Mouse (Mus musculus) MEL (cell line): ENCODE data around the gene Tatdn3.

ENCODE experiments used
- CTCF ChIP-seq, 3 experiments: IDR thresholded peaks in 2 of 3; conservative IDR thresholded peaks in 1 of 3; 2 replicates each; pipeline ENCODE4 v1.5.1; 2011 to 2012; ENCODE audit warnings: low read length in 3 of 3, low read depth in 2 of 3, mild to moderate bottlenecking in 2 of 3, improper control_type of control experiment in 1 of 3, inconsistent platforms in 1 of 3, mixed read lengths in 1 of 3, moderate library complexity in 1 of 3; ENCODE audit not compliant: control insufficient read depth in 1 of 3, insufficient read depth in 1 of 3, poor library complexity in 1 of 3, severe bottlenecking in 1 of 3
- EP300 ChIP-seq, 2 experiments: IDR thresholded peaks; 2 replicates each; pipeline ENCODE4 v1.6.1; 2011; ENCODE audit warnings: improper control_type of control experiment in 2 of 2, low read length in 2 of 2, low read depth in 1 of 2, mild to moderate bottlenecking in 1 of 2
- GATA1 ChIP-seq: IDR thresholded peaks from 2 replicates; pipeline ENCODE4 v1.6.1; 2011; ENCODE audit warnings: low read depth, low read length, improper control_type of control experiment
- POLR2A ChIP-seq, 2 experiments: IDR thresholded peaks; 2 replicates each; pipeline ENCODE4 v1.6.1; 2011 to 2012; ENCODE audit warnings: low read length in 2 of 2, mild to moderate bottlenecking in 2 of 2, control low read depth in 1 of 2, improper control_type of control experiment in 1 of 2, low read depth in 1 of 2, moderate library complexity in 1 of 2; ENCODE audit not compliant: control insufficient read depth in 1 of 2, insufficient read depth in 1 of 2, poor library complexity in 1 of 2
- USF1 ChIP-seq: IDR thresholded peaks from 2 replicates; pipeline ENCODE4 v1.6.1; 2014; ENCODE audit warnings: low read depth, mild to moderate bottlenecking, inconsistent platforms, low read length, improper control_type of control experiment, moderate library complexity
- USF2 ChIP-seq, 2 experiments: IDR thresholded peaks; 2 replicates each; pipeline ENCODE4 v1.6.1; 2011 to 2012; ENCODE audit warnings: improper control_type of control experiment in 2 of 2, low read length in 2 of 2, borderline replicate concordance in 1 of 2, inconsistent platforms in 1 of 2, low read depth in 1 of 2, mild to moderate bottlenecking in 1 of 2; ENCODE audit not compliant: insufficient read depth in 1 of 2

DNA sequence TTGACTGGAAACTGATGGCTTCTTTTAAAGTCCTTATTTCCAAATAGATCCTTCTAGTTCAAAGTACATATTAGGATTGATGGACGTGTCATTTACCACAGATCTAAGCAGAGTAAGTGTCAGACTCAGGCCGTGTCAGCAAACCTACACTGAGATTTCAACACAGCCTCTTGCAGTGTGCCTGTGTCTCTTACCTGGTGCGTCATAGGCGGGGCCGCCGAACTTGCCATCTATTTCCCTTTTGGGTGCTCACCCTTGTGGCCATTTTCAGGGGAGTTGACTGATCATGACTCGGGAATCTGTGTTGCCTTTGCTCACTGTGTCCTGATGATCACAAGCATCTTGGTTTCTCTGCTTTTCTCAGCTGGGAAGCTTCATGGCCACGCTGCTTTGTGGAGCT is 20.5 kb upstream of the Tatdn3 start:
- no peak for TF ChIP-seq GATA1
- TF ChIP-seq EP300 (IDR thresholded peaks at IDR 0.05; ENCODE audit: low read depth in 1 of 2, low read length in 2 of 2) = no peak
- no peak for TF ChIP-seq USF2 (IDR thresholded peaks at IDR 0.05; ENCODE audit: borderline replicate concordance in 1 of 2, insufficient read depth in 1 of 2, low read depth in 1 of 2, low read length in 2 of 2)
- no peak for TF ChIP-seq CTCF (IDR thresholded peaks at IDR 0.05 in 2 of 3, conservative IDR thresholded peaks at IDR 0.05 in 1 of 3; ENCODE audit: control insufficient read depth in 1 of 3, insufficient read depth in 1 of 3, low read depth in 2 of 3, low read length in 3 of 3, poor library complexity in 1 of 3, severe bottlenecking in 1 of 3)
- TF ChIP-seq USF1 = no peak
- TF ChIP-seq POLR2A (IDR thresholded peaks at IDR 0.05; ENCODE audit: control insufficient read depth in 1 of 2, insufficient read depth in 1 of 2, low read depth in 1 of 2, low read length in 2 of 2, poor library complexity in 1 of 2) = no peak
